Mouse (Mus musculus): Measurements from ENCODE around the gene Neurod2. TPM values are rescaled to one million over a fixed set of nuclear protein-coding genes. Genes with fewer than 3 reads are reported as not detected.

Gene Neurod2
- polyA plus RNA-seq, 1 experiment from 2014 or later = 11.2 TPM

GRCm38 (mm10) chr11:98327136-98328030 lies 2.1 kb downstream of the Neurod2 start:
- peak overlapping the region; percentile 44 for H3K4me3 ChIP-seq
- peak overlapping the region; percentile 55 for H3K4me2 ChIP-seq (replicated peaks)
- H3K9me3 ChIP-seq = no peaks in the 10 kb centered on the region
- WGBS = under 1% methylated on average over 97 of the region's 97 CpGs
- peak overlapping the region; percentile 55 for H3K9ac ChIP-seq
- H3K36me3 ChIP-seq = no peaks in the 10 kb centered on the region
- peaks cover 98% of the 10 kb centered on the region for H3K27me3 ChIP-seq (replicated peaks)
- H3K4me1 ChIP-seq = peaks cover 29% of the 10 kb centered on the region
- no peak for ATAC-seq (ENCODE audit: low FRiP score, low read depth)
- no peak overlapping the region for H3K27ac ChIP-seq

- Histone ChIP-seq H3K36me3 (no peaks in the 10 kb centered on the region), H3K4me3 (peak overlapping the region; percentile 44), H3K27ac (no peak overlapping the region), H3K4me1 (peaks cover 29% of the 10 kb centered on the region), H3K9me3 (no peaks in the 10 kb centered on the region), H3K27me3 (replicated peaks) (peaks cover 98% of the 10 kb centered on the region), H3K9ac (0 out of 2 replicates have a peak overlapping the region, but pooled peaks have one; percentile 55), H3K4me2 (replicated peaks) (peak overlapping the region; percentile 55)
- ATAC-seq (ENCODE audit: low FRiP score, low read depth) = no peak
- WGBS = under 1% methylated on average over 19 of the region's 19 CpGs
These were observed 2.7 kb downstream of the Neurod2 start for GRCm38 (mm10) chr11:98326741-98327135.

- peaks cover 29% of the 10 kb centered on the region for H3K4me1 ChIP-seq
- WGBS = 2% methylated on average over 22 of the region's 22 CpGs
- H3K36me3 ChIP-seq = no peaks in the 10 kb centered on the region
- 0 out of 2 replicates have a peak overlapping the region, but pooled peaks have one; percentile 13 for H3K4me3 ChIP-seq
- H3K4me2 ChIP-seq (replicated peaks) = peak overlapping the region; percentile 33
- no peaks in the 10 kb centered on the region for H3K9me3 ChIP-seq
- no peak for ATAC-seq (ENCODE audit: low FRiP score, low read depth)
- no peak overlapping the region for H3K9ac ChIP-seq
- H3K27ac ChIP-seq = no peak overlapping the region
- H3K27me3 ChIP-seq (replicated peaks) = peaks cover 98% of the 10 kb centered on the region
These were observed 3.6 kb downstream of the Neurod2 start for GRCm38 (mm10) chr11:98325821-98326218.

- H3K4me3 ChIP-seq = no peak overlapping the region
- no peaks in the 10 kb centered on the region for H3K36me3 ChIP-seq
- no peak overlapping the region for H3K9ac ChIP-seq
- no peak overlapping the region for H3K27ac ChIP-seq
- peak overlapping the region; percentile 33; the same call in 1 of the 2 replicates for H3K4me2 ChIP-seq (replicated peaks)
- peaks cover 98% of the 10 kb centered on the region for H3K27me3 ChIP-seq (replicated peaks)
- 2% methylated on average over 14 of the region's 14 CpGs for WGBS
- H3K4me1 ChIP-seq = peaks cover 28% of the 10 kb centered on the region
- no peaks in the 10 kb centered on the region for H3K9me3 ChIP-seq
- no peak for ATAC-seq (ENCODE audit: low FRiP score, low read depth)
These were observed 4.1 kb downstream of the Neurod2 start for GRCm38 (mm10) chr11:98325191-98325820.

GRCm38 (mm10) chr11:98323933-98324332 lies 5.5 kb downstream of the Neurod2 start:
- no peaks in the 10 kb centered on the region for H3K36me3 ChIP-seq
- peaks cover 98% of the 10 kb centered on the region for H3K27me3 ChIP-seq (replicated peaks)
- H3K9ac ChIP-seq = no peak overlapping the region
- no peak overlapping the region for H3K4me3 ChIP-seq
- H3K4me2 ChIP-seq (replicated peaks) = no peak overlapping the region
- no peaks in the 10 kb centered on the region for H3K9me3 ChIP-seq
- no peak for ATAC-seq (ENCODE audit: low FRiP score, low read depth)
- 0% methylated on average over 9 of the region's 9 CpGs for WGBS
- H3K4me1 ChIP-seq = peaks cover 23% of the 10 kb centered on the region
- no peak overlapping the region for H3K27ac ChIP-seq

- H3K4me1 ChIP-seq = peaks cover 18% of the 10 kb centered on the region
- no peaks in the 10 kb centered on the region for H3K9me3 ChIP-seq
These were observed 6.1 kb downstream of the Neurod2 start for GRCm38 (mm10) chr11:98323136-98323866.

GRCm38 (mm10) chr11:98322159-98322558 lies 7.3 kb downstream of the Neurod2 start:
- Histone ChIP-seq H3K4me1 (peaks cover 7% of the 10 kb centered on the region; the same call in 1 of the 2 replicates), H3K9ac (no peak overlapping the region), H3K27me3 (replicated peaks) (peaks cover 98% of the 10 kb centered on the region), H3K36me3 (no peaks in the 10 kb centered on the region), H3K4me3 (no peak overlapping the region), H3K9me3 (no peaks in the 10 kb centered on the region), H3K27ac (no peak overlapping the region), H3K4me2 (replicated peaks) (no peak overlapping the region)
- no peak for ATAC-seq (ENCODE audit: low FRiP score, low read depth)
- WGBS = 4% methylated on average over 1 of the region's 1 CpGs

More at GRCm38 (mm10) chr11:98323136-98323866, 6.1 kb downstream of the Neurod2 start:
- no peak for ATAC-seq (ENCODE audit: low FRiP score, low read depth)
- H3K27me3 ChIP-seq (replicated peaks) = peaks cover 98% of the 10 kb centered on the region
- H3K27ac ChIP-seq = no peak overlapping the region
- WGBS = under 1% methylated on average over 10 of the region's 10 CpGs
- no peak overlapping the region for H3K4me2 ChIP-seq (replicated peaks)
- H3K4me3 ChIP-seq = no peak overlapping the region
- no peak overlapping the region for H3K9ac ChIP-seq
- H3K36me3 ChIP-seq = no peaks in the 10 kb centered on the region

- Histone ChIP-seq H3K4me2 (replicated peaks) (no peak overlapping the region), H3K27me3 (replicated peaks) (peaks cover 98% of the 10 kb centered on the region), H3K9me3 (no peaks in the 10 kb centered on the region), H3K9ac (no peak overlapping the region), H3K4me1 (0 out of 2 replicates have a peak, but pooled peaks cover 2% of the 10 kb centered on the region), H3K27ac (no peak overlapping the region), H3K4me3 (no peak overlapping the region), H3K36me3 (no peaks in the 10 kb centered on the region)
- ATAC-seq (ENCODE audit: low FRiP score, low read depth) = no peak
- WGBS = 2% methylated on average over 5 of the region's 5 CpGs
These were observed 7.8 kb downstream of the Neurod2 start for GRCm38 (mm10) chr11:98321677-98322003.

GRCm38 (mm10) chr11:98320806-98321676 lies 8.4 kb downstream of the Neurod2 start:
- WGBS = 1% methylated on average over 30 of the region's 30 CpGs
- H3K4me2 ChIP-seq (replicated peaks) = peak overlapping the region; percentile 22; the same call in 1 of the 2 replicates
- ATAC-seq (ENCODE audit: low FRiP score, low read depth) = no peak

GRCm38 (mm10) chr11:98320381-98320780 lies 9.1 kb downstream of the Neurod2 start:
- Histone ChIP-seq H3K27me3 (replicated peaks) (peaks cover 100% of the 10 kb centered on the region), H3K4me1 (0 out of 2 replicates have a peak, but pooled peaks cover 2% of the 10 kb centered on the region), H3K27ac (no peak overlapping the region), H3K36me3 (no peaks in the 10 kb centered on the region), H3K4me3 (no peak overlapping the region), H3K9ac (no peak overlapping the region), H3K9me3 (no peaks in the 10 kb centered on the region), H3K4me2 (replicated peaks) (no peak overlapping the region)
- WGBS = 8% methylated on average over 12 of the region's 12 CpGs
- no peak for ATAC-seq (ENCODE audit: low FRiP score, low read depth)

More at GRCm38 (mm10) chr11:98320806-98321676, 8.4 kb downstream of the Neurod2 start:
- Histone ChIP-seq H3K27ac (no peak overlapping the region), H3K36me3 (no peaks in the 10 kb centered on the region), H3K4me1 (0 out of 2 replicates have a peak, but pooled peaks cover 2% of the 10 kb centered on the region), H3K27me3 (replicated peaks) (peaks cover 100% of the 10 kb centered on the region), H3K9ac (no peak overlapping the region), H3K9me3 (no peaks in the 10 kb centered on the region), H3K4me3 (0 out of 2 replicates have a peak overlapping the region, but pooled peaks have one; percentile 7)

- no peak overlapping the region for H3K4me2 ChIP-seq (replicated peaks)
- H3K27me3 ChIP-seq (replicated peaks) = peaks cover 100% of the 10 kb centered on the region
- no peak overlapping the region for H3K9ac ChIP-seq
- H3K4me1 ChIP-seq = 0 out of 2 replicates have a peak, but pooled peaks cover 2% of the 10 kb centered on the region
- H3K9me3 ChIP-seq = no peaks in the 10 kb centered on the region
- no peaks in the 10 kb centered on the region for H3K36me3 ChIP-seq
- ATAC-seq (ENCODE audit: low FRiP score, low read depth) = no peak
- WGBS = 3% methylated on average over 2 of the region's 2 CpGs
- no peak overlapping the region for H3K4me3 ChIP-seq
- H3K27ac ChIP-seq = no peak overlapping the region
These were observed 9.5 kb downstream of the Neurod2 start for GRCm38 (mm10) chr11:98319944-98320343.
